Mouse (Mus musculus) intestine, embryonic 16.5 days (tissue): ENCODE data around the gene Rhebl1. TPM values are rescaled to one million over a fixed set of nuclear protein-coding genes. Genes with fewer than 3 reads are reported as not detected.
A peak's percentile ranks its signal among the peaks of the same experiment; 100 is the strongest.

Experiments
- ATAC-seq: fragments of 200-750 bp; cut with Nextera tagmentation; 2 replicates; pipeline ENCODE4 v1.8.0; 2017; ENCODE audit warnings: moderate TSS enrichment, moderate library complexity
- H3K27ac ChIP-seq: fragments of 300-500 bp; sonication (generic); 2 replicates; pipeline ENCODE4 v1.5.1; 2014; ENCODE audit warnings: mild to moderate bottlenecking, low read length
- H3K27me3 ChIP-seq: fragments of 300-500 bp; sonication (generic); replicated peaks from 2 replicates; pipeline ENCODE4 v1.6.1; 2014; ENCODE audit warnings: low read length, control low read depth, mixed read lengths; ENCODE audit not compliant: control insufficient read depth, insufficient read depth
- H3K36me3 ChIP-seq: fragments of 300-500 bp; sonication (generic); 2 replicates; pipeline ENCODE4 v1.6.1; 2014; ENCODE audit warnings: low read length, control low read depth; ENCODE audit not compliant: control insufficient read depth, insufficient read depth
- H3K4me1 ChIP-seq: fragments of 300-500 bp; sonication (generic); 2 replicates; pipeline ENCODE4 v1.6.1; 2014; ENCODE audit warnings: low read length, control low read depth, mixed read lengths; ENCODE audit not compliant: control insufficient read depth, insufficient read depth
- H3K4me2 ChIP-seq: fragments of 300-500 bp; sonication (generic); 2 replicates; pipeline ENCODE4 v1.6.1; 2014; ENCODE audit warnings: low read depth, low read length, control low read depth
- H3K4me3 ChIP-seq: fragments of 300-500 bp; sonication (generic); 2 replicates; pipeline ENCODE4 v1.5.1; 2014; ENCODE audit warnings: mild to moderate bottlenecking, low read length
- H3K9ac ChIP-seq: fragments of 300-500 bp; sonication (generic); 2 replicates; pipeline ENCODE4 v1.6.1; 2014; ENCODE audit warnings: low read depth, low read length
- H3K9me3 ChIP-seq: fragments of 300-500 bp; sonication (generic); 2 replicates; pipeline ENCODE4 v1.6.1; 2016; ENCODE audit warnings: low read length, control low read depth; ENCODE audit not compliant: control insufficient read depth
- WGBS: fragments of 180-500 bp; shearing (Covaris S2); extraction: QIAGEN DNeasy Blood & Tissue Kit; methylation state at CpG from one replicate; pipeline ENCODE4 v1.1.7; 2014; 5-methylcytosine and 5-hydroxymethylcytosine counted together
- polyA plus RNA-seq: library from polyadenylated mRNA; unstranded; fragments of >200 nt; fragmentation: Nextera tagmentation; extraction: Ambion mirVana; gene quantifications from 2 replicates; pipeline ENCODE4 v1.2.1, GENCODE M21; 2015

The Rhebl1 gene
- polyA plus RNA-seq, 1 experiment from 2014 or later: 12.3 TPM

GRCm38 (mm10) chr15:98869342-98870178, 24.8 kb downstream of the Rhebl1 start:
- peak overlapping the region; percentile 97 for H3K4me2 ChIP-seq
- peak overlapping the region; percentile 90 for H3K9ac ChIP-seq
- peak; percentile 28; the same call in 1 of the 2 replicates for ATAC-seq
- peak overlapping the region; percentile 97 for H3K27ac ChIP-seq
- WGBS: 5% methylated on average over 8 of the region's 8 CpGs
- H3K4me3 ChIP-seq: peak overlapping the region; percentile 72
- no peaks in the 10 kb centered on the region for H3K27me3 ChIP-seq
- no peaks in the 10 kb centered on the region for H3K9me3 ChIP-seq
- H3K36me3 ChIP-seq: peaks cover 10% of the 10 kb centered on the region
- H3K4me1 ChIP-seq: peaks cover 25% of the 10 kb centered on the region

GRCm38 (mm10) chr15:98868346-98869063, 25.8 kb downstream of the Rhebl1 start:
- WGBS: 31% methylated on average over 11 of the region's 11 CpGs
- Histone ChIP-seq H3K27me3 (no peaks in the 10 kb centered on the region), H3K9me3 (no peaks in the 10 kb centered on the region), H3K27ac (peak overlapping the region; percentile 28; the same call in 1 of the 2 replicates), H3K9ac (peak overlapping the region; percentile 90), H3K36me3 (peaks cover 10% of the 10 kb centered on the region), H3K4me2 (peak overlapping the region; percentile 97), H3K4me3 (peak overlapping the region; percentile 72), H3K4me1 (peaks cover 25% of the 10 kb centered on the region)
- ATAC-seq: no peak

- peak overlapping the region; percentile 97; the same call in 1 of the 2 replicates for H3K4me2 ChIP-seq
- H3K36me3 ChIP-seq: peaks cover 16% of the 10 kb centered on the region
- no peak for ATAC-seq
- H3K4me3 ChIP-seq: no peak overlapping the region
- no peak overlapping the region for H3K27ac ChIP-seq
- H3K27me3 ChIP-seq: no peaks in the 10 kb centered on the region
- H3K4me1 ChIP-seq: peaks cover 22% of the 10 kb centered on the region
- 57% methylated on average over 6 of the region's 6 CpGs for WGBS
- no peaks in the 10 kb centered on the region for H3K9me3 ChIP-seq
- no peak overlapping the region for H3K9ac ChIP-seq
Measured at GRCm38 (mm10) chr15:98867321-98867720, 27.0 kb downstream of the Rhebl1 start.

GRCm38 (mm10) chr15:98866501-98866900, 27.8 kb downstream of the Rhebl1 start:
- Histone ChIP-seq H3K36me3 (peaks cover 23% of the 10 kb centered on the region), H3K9me3 (no peaks in the 10 kb centered on the region), H3K4me3 (no peak overlapping the region), H3K27ac (no peak overlapping the region), H3K4me1 (peaks cover 22% of the 10 kb centered on the region), H3K27me3 (no peaks in the 10 kb centered on the region), H3K9ac (peak overlapping the region; percentile 11; the same call in 1 of the 2 replicates), H3K4me2 (no peak overlapping the region)
- no peak for ATAC-seq
- WGBS: 75% methylated on average over 5 of the region's 5 CpGs

- ATAC-seq: no peak
- Histone ChIP-seq H3K4me3 (no peak overlapping the region), H3K27me3 (no peaks in the 10 kb centered on the region), H3K9me3 (no peaks in the 10 kb centered on the region), H3K36me3 (peaks cover 30% of the 10 kb centered on the region), H3K4me1 (peaks cover 22% of the 10 kb centered on the region), H3K4me2 (no peak overlapping the region), H3K9ac (0 out of 2 replicates have a peak overlapping the region, but pooled peaks have one; percentile 11), H3K27ac (no peak overlapping the region)
- 96% methylated on average over 8 of the region's 8 CpGs for WGBS
Measured at GRCm38 (mm10) chr15:98865771-98866170, 28.6 kb downstream of the Rhebl1 start.

- 94% methylated on average over 6 of the region's 6 CpGs for WGBS
- peaks cover 22% of the 10 kb centered on the region for H3K4me1 ChIP-seq
- H3K4me2 ChIP-seq: no peak overlapping the region
- no peaks in the 10 kb centered on the region for H3K9me3 ChIP-seq
- H3K27ac ChIP-seq: no peak overlapping the region
- no peak overlapping the region for H3K4me3 ChIP-seq
- no peaks in the 10 kb centered on the region for H3K27me3 ChIP-seq
- H3K36me3 ChIP-seq: peaks cover 35% of the 10 kb centered on the region
- no peak overlapping the region for H3K9ac ChIP-seq
- no peak for ATAC-seq
Measured at GRCm38 (mm10) chr15:98864951-98865350, 29.4 kb downstream of the Rhebl1 start.

- Histone ChIP-seq H3K9me3 (no peaks in the 10 kb centered on the region), H3K9ac (no peak overlapping the region), H3K27me3 (no peaks in the 10 kb centered on the region), H3K4me1 (peaks cover 7% of the 10 kb centered on the region), H3K27ac (no peak overlapping the region), H3K4me3 (no peak overlapping the region), H3K36me3 (peaks cover 38% of the 10 kb centered on the region), H3K4me2 (no peak overlapping the region)
- 86% methylated on average over 12 of the region's 12 CpGs for WGBS
- no peak for ATAC-seq
Measured at GRCm38 (mm10) chr15:98863451-98863958, 30.8 kb downstream of the Rhebl1 start.

GRCm38 (mm10) chr15:98861701-98862410, 32.5 kb downstream of the Rhebl1 start:
- Histone ChIP-seq H3K27me3 (no peaks in the 10 kb centered on the region), H3K9me3 (no peaks in the 10 kb centered on the region), H3K9ac (no peak overlapping the region), H3K4me3 (no peak overlapping the region), H3K4me2 (no peak overlapping the region), H3K4me1 (no peaks in the 10 kb centered on the region), H3K27ac (no peak overlapping the region), H3K36me3 (peaks cover 51% of the 10 kb centered on the region)
- ATAC-seq: no peak
- WGBS: 85% methylated on average over 21 of the region's 21 CpGs

- no peak for ATAC-seq
- Histone ChIP-seq H3K36me3 (peaks cover 48% of the 10 kb centered on the region), H3K27me3 (no peaks in the 10 kb centered on the region), H3K4me1 (no peaks in the 10 kb centered on the region), H3K9ac (no peak overlapping the region), H3K9me3 (no peaks in the 10 kb centered on the region), H3K27ac (no peak overlapping the region), H3K4me3 (no peak overlapping the region), H3K4me2 (no peak overlapping the region)
- 93% methylated on average over 18 of the region's 18 CpGs for WGBS
Measured at GRCm38 (mm10) chr15:98860921-98861320, 33.4 kb downstream of the Rhebl1 start.
